Mouse (Mus musculus): ENCODE data around the gene Zbtb4. TPM values are rescaled to one million over a fixed set of nuclear protein-coding genes. Genes with fewer than 3 reads are reported as not detected.

Gene Zbtb4
- total RNA-seq, 2 experiments from 2014 or later, result 33.3 to 39.6 TPM

DNA sequence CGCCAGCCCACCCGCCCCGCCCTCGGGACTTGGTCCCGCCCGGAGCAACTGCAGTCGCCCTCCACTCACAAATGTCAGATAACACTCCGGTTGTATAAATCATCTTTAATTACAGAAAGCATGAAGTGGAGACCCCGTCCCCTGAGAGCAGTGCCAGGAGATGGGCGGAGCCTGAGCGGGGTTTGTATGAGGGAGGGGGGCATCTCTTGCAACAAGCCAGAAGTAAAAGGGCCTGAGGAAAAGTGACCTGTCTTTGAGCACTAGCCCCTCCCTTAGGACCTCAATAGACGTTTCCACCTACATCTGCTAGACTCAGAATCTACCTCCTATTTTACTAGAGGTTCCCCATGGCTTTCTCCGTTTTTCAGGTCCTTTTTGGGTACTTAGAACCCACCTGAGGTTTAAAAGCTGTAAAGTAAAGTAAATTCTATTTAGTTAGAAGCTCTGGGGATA is 30.3 kb downstream of the Zbtb4 start:
- intact Hi-C loops (cut with DNase I), result loop anchor here (5.0 kb wide), 1 partner anchor 99 kb away; the partner anchor contains the start of genes Tnfsf12 and Tnfsfm13
- no peak for DNase-seq (ENCODE audit: low spot score)

GRCm38 (mm10) chr11:69797924-69798323 is 32.2 kb downstream of the Zbtb4 start:
- DNase-seq (ENCODE audit: low spot score), result no peak
- intact Hi-C loops (cut with DNase I), result loop anchor here (2.0 to 5.0 kb wide), 2 partner anchors 39 to 101 kb away; partner anchors contain the start of genes Nlgn2, Tnfsf12 and Tnfsfm13

GRCm38 (mm10) chr11:69799394-69800137 is 33.9 kb downstream of the Zbtb4 start:
- DNase-seq (ENCODE audit: low spot score), result no peak
- intact Hi-C loops (cut with DNase I), result loop anchor here (2.0 to 5.0 kb wide), 2 partner anchors 37 to 102 kb away; partner anchors contain the start of genes Nlgn2, Tnfsf12 and Tnfsfm13

- no peak for DNase-seq (ENCODE audit: low spot score)
- intact Hi-C loops (cut with DNase I), result no loop called here
Measured at GRCm38 (mm10) chr11:69800138-69800391, 34.4 kb downstream of the Zbtb4 start.

DNA sequence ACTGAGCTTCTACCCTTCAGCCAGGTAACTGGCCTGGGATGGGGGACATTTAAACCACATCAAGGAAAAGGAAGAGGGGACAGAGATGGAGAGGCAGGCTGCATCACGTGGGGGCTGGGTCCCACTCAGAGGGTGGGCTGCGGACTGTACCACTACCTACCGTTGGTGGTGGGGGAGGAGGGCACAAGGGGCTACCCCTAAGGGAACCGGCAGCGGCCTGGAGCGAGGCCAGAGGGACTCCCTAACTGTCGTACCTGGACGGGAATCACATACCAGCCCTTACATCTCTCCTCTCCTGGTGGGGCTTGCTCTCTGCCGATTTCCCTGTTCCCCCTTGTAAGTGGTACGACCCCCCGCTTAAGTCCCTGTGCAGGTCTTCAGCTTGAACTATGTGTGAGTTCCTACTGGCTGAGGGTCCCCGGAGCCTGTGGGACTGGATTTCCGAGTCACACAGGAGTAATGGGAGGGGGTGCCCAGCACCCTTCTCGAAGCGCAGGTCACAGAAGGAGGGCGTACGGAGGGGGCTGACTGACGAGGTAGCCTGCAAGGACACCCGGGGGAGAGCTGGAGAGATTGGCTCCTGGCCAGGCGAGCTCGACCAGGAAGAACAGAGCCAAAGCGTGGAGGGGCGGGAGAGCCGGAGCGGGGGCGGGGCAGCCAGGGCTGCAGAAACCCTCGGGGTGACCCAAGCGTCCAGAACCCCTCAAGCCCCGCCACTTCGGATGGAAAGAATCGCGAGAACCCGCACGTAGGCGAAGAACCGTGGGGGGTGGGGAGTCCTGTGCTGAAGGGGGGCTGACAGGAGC is 34.9 kb downstream of the Zbtb4 start:
- no peak for DNase-seq (ENCODE audit: low spot score)
- intact Hi-C loops (cut with DNase I), result no loop called here

GRCm38 (mm10) chr11:69801379-69801977 is 35.8 kb downstream of the Zbtb4 start, which contains the start of gene Fgf11:
Gene Fgf11, minus strand, starts transcription at chr11:69801857.
- no peak for DNase-seq (ENCODE audit: low spot score)
- intact Hi-C loops (cut with DNase I), result no loop called here

GRCm38 (mm10) chr11:69802648-69803105 is 37.0 kb downstream of the Zbtb4 start:
- intact Hi-C loops (cut with DNase I), result loop anchor here (2.0 kb wide), 2 partner anchors 36 to 74 kb away; no protein-coding TSS in a partner anchor
- peak; percentile 85 for DNase-seq (ENCODE audit: low spot score)

DNA sequence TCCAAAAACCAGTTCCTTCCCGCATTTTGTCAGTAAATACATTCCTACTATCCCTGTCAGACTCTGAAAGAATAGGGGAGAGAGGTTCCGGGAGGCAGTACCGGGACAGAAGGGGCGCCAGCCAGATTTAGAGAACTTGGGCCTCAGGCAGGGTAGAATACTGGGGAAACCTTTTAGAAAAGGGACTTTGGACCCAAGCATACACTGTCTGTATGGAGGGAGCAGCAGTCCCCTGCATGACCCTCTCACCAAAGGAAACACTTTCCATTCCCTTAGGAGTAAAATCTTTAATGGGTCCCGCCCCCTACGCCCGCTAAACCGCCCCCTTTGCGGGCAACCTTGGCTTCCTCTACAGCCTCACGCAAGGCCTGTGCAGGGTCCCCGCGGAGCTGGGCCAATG is 37.6 kb downstream of the Zbtb4 start:
- intact Hi-C loops (cut with DNase I), result loop anchor here (2.0 kb wide), 2 partner anchors 37 to 73 kb away; no protein-coding TSS in a partner anchor

DNA sequence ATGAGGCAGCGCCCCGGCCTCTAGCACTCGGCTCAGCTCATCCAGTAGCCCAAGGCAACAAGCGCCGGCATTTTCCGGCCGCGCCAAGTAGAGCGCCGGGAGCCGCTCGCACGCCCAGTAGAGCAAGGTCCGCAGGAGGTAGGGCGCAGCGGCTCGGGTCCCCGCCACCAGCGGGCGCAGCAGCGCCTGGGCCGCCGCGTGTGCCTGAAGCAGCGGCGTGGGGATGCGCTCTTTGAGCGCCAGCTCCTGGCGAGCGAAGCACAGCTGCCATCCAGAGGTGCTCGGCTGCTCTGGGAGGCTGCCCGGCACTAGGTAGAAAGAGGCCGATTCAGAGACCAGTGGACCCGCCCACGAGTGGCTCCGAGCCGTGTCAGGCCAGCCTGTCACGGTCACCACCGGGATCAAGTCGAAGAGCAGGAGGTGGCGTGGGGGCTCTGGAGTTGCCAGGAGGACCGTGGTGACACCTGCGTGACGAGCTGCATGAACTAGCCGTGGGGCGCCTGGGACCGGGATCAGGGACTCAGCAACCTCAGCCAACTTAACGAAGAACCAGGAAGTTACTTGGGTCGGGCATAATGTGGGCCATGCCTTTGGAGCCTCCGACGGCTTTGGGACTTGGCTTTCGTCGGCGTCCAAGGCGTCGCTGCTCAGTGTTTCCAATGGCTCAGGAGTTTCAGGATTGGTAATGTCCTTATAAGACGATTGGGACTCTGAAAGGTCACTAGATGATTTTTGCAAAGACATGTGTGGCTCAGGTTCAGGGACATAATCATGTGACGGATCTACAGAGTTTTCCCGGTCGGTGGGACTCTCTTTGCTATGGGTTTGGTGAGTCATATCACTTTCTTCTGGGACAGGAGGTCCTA is 38.3 kb downstream of the Zbtb4 start:
- peak; percentile 68 for DNase-seq (ENCODE audit: low spot score)
- intact Hi-C loops (cut with DNase I), result loop anchor here (2.0 kb wide), 2 partner anchors 37 to 73 kb away; no protein-coding TSS in a partner anchor

More for the DNA sequence above, 37.6 kb downstream of the Zbtb4 start:
- no peak for DNase-seq (ENCODE audit: low spot score)

DNA sequence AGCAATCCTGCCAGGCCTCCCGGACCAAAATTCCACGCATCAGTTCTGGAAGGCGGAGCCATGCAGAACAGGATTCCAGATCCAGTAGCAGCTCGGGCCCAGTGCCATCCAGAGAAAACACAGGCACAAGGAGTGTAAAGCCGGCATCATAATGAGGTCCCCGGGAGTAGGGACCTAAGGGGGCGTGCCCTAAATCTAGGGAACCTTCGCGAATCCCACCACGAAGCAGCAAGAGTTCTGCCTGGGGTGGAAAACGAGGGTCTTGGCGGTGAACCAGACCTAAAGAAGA is 38.9 kb downstream of the Zbtb4 start:
- intact Hi-C loops (cut with DNase I), result no loop called here
- peak; percentile 38 for DNase-seq (ENCODE audit: low spot score)

- intact Hi-C loops (cut with DNase I), result no loop called here
Measured at GRCm38 (mm10) chr11:69804972-69805909, 39.5 kb downstream of the Zbtb4 start, which contains the start of gene Tmem102. Gene Tmem102, minus strand, starts transcription at chr11:69805624.

GRCm38 (mm10) chr11:69806378-69806777 is 40.7 kb downstream of the Zbtb4 start:
- intact Hi-C loops (cut with DNase I), result no loop called here
- no peak for DNase-seq (ENCODE audit: low spot score)

More at GRCm38 (mm10) chr11:69804972-69805909, 39.5 kb downstream of the Zbtb4 start, which contains the start of gene Tmem102:
- DNase-seq (ENCODE audit: low spot score), result no peak

DNA sequence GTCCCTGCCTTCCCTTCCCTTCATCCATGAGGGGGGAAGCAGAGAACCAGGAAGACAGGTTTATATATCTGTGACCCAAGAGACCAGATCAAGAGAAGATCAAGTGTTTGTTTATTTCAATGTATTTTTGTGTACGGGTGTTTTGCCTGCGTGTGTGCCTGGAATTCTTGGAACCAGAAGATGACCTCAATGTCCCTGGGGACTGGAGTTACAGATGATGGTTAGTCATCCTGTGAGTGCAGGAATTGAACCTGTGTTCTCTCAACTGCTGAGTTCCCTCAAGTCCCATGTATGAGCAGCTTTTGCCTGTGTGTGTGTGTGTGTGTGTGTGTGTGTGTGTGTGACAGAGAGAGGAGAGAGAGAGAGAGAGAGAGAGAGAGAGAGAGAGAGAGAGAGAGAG is 41.9 kb downstream of the Zbtb4 start:
- DNase-seq (ENCODE audit: low spot score), result no peak
- intact Hi-C loops (cut with DNase I), result no loop called here

DNA sequence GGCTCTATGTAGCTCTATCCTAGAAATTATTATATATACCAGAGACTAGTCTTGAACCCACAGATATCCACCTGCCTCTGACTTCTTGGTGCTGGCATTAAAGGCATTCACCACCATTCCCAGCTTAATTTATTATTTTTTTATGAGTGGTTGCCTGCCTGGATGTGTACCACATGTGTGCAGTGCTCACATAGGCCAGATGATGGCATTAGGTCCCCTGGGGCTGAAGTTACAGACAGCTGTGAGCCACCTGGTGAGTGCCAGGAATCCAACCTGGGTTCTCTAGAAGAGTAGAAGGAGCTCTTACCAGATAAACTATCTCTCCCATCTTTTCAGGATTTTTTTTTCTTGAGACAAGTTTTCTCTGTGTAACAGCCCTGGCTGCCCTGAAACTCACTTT is 44.6 kb downstream of the Zbtb4 start:
- intact Hi-C loops (cut with DNase I), result loop anchor here (2.0 kb wide), 1 partner anchor 17 kb away; no protein-coding TSS in a partner anchor
- no peak for DNase-seq (ENCODE audit: low spot score)

- DNase-seq (ENCODE audit: low spot score), result no peak
- intact Hi-C loops (cut with DNase I), result no loop called here
Measured at GRCm38 (mm10) chr11:69815155-69815554, 49.4 kb downstream of the Zbtb4 start, which contains the start of gene Gm39566. Gene Gm39566, minus strand, starts transcription at chr11:69815298.

DNA sequence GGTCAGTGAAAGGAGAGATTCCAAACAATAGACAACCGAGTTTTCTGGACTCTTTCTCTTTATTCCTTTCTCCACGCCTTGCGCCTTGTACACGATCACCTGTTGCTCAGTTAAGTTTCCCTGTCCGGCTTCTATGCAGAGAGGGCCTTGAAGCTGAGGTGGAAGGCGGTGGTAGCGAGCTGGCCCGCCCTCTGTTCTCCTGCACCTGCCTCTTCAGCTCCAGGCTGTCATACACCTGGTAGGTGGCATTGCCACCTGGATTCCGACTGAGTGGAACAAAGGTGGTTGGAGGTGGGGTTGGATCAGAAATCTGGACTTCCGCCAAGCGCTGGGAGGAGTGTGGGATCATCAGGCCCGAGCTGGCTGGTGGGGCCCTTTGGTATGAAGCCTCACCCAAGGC is 50.8 kb downstream of the Zbtb4 start:
- DNase-seq (ENCODE audit: low spot score), result no peak
- intact Hi-C loops (cut with DNase I), result no loop called here

GRCm38 (mm10) chr11:69818365-69818764 is 52.7 kb downstream of the Zbtb4 start, which contains the start of gene Spem2:
Gene Spem2, minus strand, starts transcription at chr11:69818465.
- no peak for DNase-seq (ENCODE audit: low spot score)
- intact Hi-C loops (cut with DNase I), result no loop called here

- intact Hi-C loops (cut with DNase I), result no loop called here
- no peak for DNase-seq (ENCODE audit: low spot score)
Measured at GRCm38 (mm10) chr11:69818871-69819270, 53.2 kb downstream of the Zbtb4 start.
